Mouse (Mus musculus) limb, embryonic 13.5 days (tissue): ENCODE measurements around the gene Lrrc26. TPM values are rescaled to one million over a fixed set of nuclear protein-coding genes. Genes with fewer than 3 reads are reported as not detected.

ENCODE experiments used
- ATAC-seq: fragments of 200-750 bp; cut with Nextera tagmentation; 2 replicates; pipeline ENCODE4 v1.8.0; 2017; ENCODE audit warnings: low read depth, moderate number of reproducible peaks, moderate TSS enrichment; ENCODE audit not compliant: low FRiP score
- H3K27ac ChIP-seq: fragments of 300-500 bp; sonication (generic); 2 replicates; pipeline ENCODE4 v1.5.1; 2015; ENCODE audit warnings: inconsistent platforms, mild to moderate bottlenecking, moderate library complexity
- H3K27me3 ChIP-seq: fragments of 300-500 bp; sonication (generic); 2 replicates; pipeline ENCODE4 v1.6.1; 2015; ENCODE audit warnings: mild to moderate bottlenecking, inconsistent platforms
- H3K36me3 ChIP-seq: fragments of 300-500 bp; sonication (generic); 2 replicates; pipeline ENCODE4 v1.6.1; 2015; ENCODE audit warnings: inconsistent platforms, mild to moderate bottlenecking, moderate library complexity
- H3K4me1 ChIP-seq: fragments of 300-500 bp; sonication (generic); 2 replicates; pipeline ENCODE4 v1.6.1; 2015; ENCODE audit warnings: inconsistent platforms
- H3K4me2 ChIP-seq: fragments of 300-500 bp; sonication (generic); replicated peaks from 2 replicates; pipeline ENCODE4 v1.6.1; 2015; ENCODE audit warnings: inconsistent platforms, mild to moderate bottlenecking, moderate library complexity
- H3K4me3 ChIP-seq: fragments of 300-500 bp; sonication (generic); 2 replicates; pipeline ENCODE4 v1.5.1; 2015; ENCODE audit warnings: moderate library complexity, mild to moderate bottlenecking, inconsistent platforms
- H3K9ac ChIP-seq: fragments of 300-500 bp; sonication (generic); 2 replicates; pipeline ENCODE4 v1.6.1; 2015; ENCODE audit warnings: mild to moderate bottlenecking, inconsistent platforms
- H3K9me3 ChIP-seq: fragments of 300-500 bp; sonication (generic); 2 replicates; pipeline ENCODE4 v1.6.1; 2016; ENCODE audit warnings: inconsistent platforms
- WGBS: fragments of 180-500 bp; shearing (Covaris S2); methylation state at CpG from one replicate; pipeline ENCODE4 v1.1.7; 2015; 5-methylcytosine and 5-hydroxymethylcytosine counted together
- polyA plus RNA-seq: library from polyadenylated mRNA; unstranded; fragments of >200 nt; fragmentation: Nextera tagmentation; extraction: Ambion mirVana; gene quantifications from 2 replicates; pipeline ENCODE4 v1.2.1, GENCODE M21; 2015

Gene Lrrc26
- polyA plus RNA-seq, 1 experiment from 2014 or later: not detected

DNA sequence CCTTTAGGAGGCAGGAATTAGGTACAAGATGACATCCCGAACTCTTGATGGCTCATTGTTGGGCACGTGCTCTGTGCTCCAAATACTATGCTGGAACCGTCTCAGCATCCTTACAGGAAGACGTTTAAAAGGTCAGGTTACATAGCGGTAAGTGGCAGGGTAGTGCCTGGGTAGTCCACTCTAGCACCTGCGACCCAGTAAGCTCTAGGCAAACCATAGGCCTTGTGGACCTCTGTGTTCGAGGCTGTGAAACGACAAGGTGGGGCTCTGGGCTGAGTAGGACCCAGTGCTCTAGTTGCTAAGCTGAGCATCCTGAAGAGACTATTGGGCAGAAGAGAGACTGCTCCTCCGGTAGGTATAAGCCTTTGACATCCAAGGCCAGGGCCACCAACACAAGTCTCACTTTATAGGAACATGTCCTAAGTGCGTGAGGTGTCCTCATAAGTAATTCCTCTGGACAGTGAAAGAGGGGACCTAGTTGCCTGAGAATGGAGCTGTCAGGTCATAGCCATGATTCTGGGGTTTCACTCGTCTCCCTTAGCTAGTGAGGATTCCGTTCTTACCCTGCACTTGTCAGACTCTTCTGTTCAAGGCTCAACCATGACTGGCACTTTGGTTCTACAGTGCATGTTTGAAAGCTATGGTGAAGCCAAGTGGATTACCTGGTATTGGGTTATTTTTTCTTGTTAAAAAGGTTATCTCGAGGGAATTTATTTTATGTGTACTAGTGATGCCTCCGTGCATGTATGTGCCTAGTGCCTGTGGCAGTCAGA is 16.1 kb downstream of the Lrrc26 start:
- Histone ChIP-seq H3K27ac (no peak overlapping the region), H3K9ac (peak overlapping the region; percentile 59), H3K4me1 (peaks cover 5% of the 10 kb centered on the region; the same call in 1 of the 2 replicates), H3K4me3 (peak overlapping the region; percentile 50), H3K9me3 (no peaks in the 10 kb centered on the region), H3K36me3 (no peaks in the 10 kb centered on the region), H3K27me3 (peaks cover 89% of the 10 kb centered on the region), H3K4me2 (peak overlapping the region; percentile 86)
- ATAC-seq: no peak
- 47% methylated on average over 14 of the region's 14 CpGs for WGBS

- Histone ChIP-seq H3K27me3 (peaks cover 100% of the 10 kb centered on the region), H3K27ac (no peak overlapping the region), H3K9ac (no peak overlapping the region), H3K36me3 (no peaks in the 10 kb centered on the region), H3K4me1 (peaks cover 4% of the 10 kb centered on the region; the same call in 1 of the 2 replicates), H3K4me3 (no peak overlapping the region), H3K9me3 (no peaks in the 10 kb centered on the region), H3K4me2 (no peak overlapping the region)
- WGBS: 48% methylated on average over 10 of the region's 10 CpGs
- ATAC-seq: no peak
These were observed 20.5 kb downstream of the Lrrc26 start for GRCm38 (mm10) chr2:25310180-25310579.

- H3K4me1 ChIP-seq: no peaks in the 10 kb centered on the region
- H3K27me3 ChIP-seq: peaks cover 99% of the 10 kb centered on the region
- no peak overlapping the region for H3K9ac ChIP-seq
- no peak overlapping the region for H3K4me3 ChIP-seq
- H3K36me3 ChIP-seq: no peaks in the 10 kb centered on the region
- ATAC-seq: no peak
- 3% methylated on average over 22 of the region's 22 CpGs for WGBS
- H3K27ac ChIP-seq: no peak overlapping the region
- H3K9me3 ChIP-seq: no peaks in the 10 kb centered on the region
- H3K4me2 ChIP-seq: no peak overlapping the region
These were observed 21.3 kb downstream of the Lrrc26 start for GRCm38 (mm10) chr2:25310969-25311368.

DNA sequence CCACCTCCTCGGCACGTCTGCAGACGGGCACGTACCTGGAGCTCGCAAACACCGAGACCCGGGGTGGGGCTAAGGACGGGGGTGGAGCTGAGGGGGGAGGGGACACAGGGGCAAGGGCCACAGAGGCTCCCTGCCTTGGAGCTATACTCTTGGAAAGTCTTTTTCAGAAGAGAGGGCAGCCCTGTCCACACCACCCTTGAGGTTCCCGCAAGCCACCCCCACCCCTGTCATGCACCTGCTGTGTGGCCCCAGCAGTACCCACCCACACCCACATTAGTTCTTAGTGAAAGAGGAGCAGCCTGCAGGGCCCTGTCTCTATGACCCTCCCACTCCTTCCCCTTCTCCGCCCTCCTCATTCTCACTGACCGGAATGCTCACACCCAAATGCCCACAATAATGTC is 21.8 kb downstream of the Lrrc26 start:
- no peak for ATAC-seq
- Histone ChIP-seq H3K9me3 (no peaks in the 10 kb centered on the region), H3K4me1 (no peaks in the 10 kb centered on the region), H3K27me3 (peaks cover 99% of the 10 kb centered on the region), H3K9ac (no peak overlapping the region), H3K4me2 (no peak overlapping the region), H3K36me3 (no peaks in the 10 kb centered on the region), H3K4me3 (no peak overlapping the region), H3K27ac (no peak overlapping the region)
- WGBS: 5% methylated on average over 11 of the region's 11 CpGs

GRCm38 (mm10) chr2:25318119-25318966 is 28.6 kb downstream of the Lrrc26 start:
- Histone ChIP-seq H3K9me3 (no peaks in the 10 kb centered on the region), H3K4me2 (peak overlapping the region; percentile 66), H3K9ac (no peak overlapping the region), H3K4me3 (peak overlapping the region; percentile 36), H3K27ac (no peak overlapping the region), H3K36me3 (no peaks in the 10 kb centered on the region), H3K4me1 (peaks cover 8% of the 10 kb centered on the region), H3K27me3 (peaks cover 85% of the 10 kb centered on the region)
- ATAC-seq: no peak
- WGBS: 6% methylated on average over 31 of the region's 31 CpGs

DNA sequence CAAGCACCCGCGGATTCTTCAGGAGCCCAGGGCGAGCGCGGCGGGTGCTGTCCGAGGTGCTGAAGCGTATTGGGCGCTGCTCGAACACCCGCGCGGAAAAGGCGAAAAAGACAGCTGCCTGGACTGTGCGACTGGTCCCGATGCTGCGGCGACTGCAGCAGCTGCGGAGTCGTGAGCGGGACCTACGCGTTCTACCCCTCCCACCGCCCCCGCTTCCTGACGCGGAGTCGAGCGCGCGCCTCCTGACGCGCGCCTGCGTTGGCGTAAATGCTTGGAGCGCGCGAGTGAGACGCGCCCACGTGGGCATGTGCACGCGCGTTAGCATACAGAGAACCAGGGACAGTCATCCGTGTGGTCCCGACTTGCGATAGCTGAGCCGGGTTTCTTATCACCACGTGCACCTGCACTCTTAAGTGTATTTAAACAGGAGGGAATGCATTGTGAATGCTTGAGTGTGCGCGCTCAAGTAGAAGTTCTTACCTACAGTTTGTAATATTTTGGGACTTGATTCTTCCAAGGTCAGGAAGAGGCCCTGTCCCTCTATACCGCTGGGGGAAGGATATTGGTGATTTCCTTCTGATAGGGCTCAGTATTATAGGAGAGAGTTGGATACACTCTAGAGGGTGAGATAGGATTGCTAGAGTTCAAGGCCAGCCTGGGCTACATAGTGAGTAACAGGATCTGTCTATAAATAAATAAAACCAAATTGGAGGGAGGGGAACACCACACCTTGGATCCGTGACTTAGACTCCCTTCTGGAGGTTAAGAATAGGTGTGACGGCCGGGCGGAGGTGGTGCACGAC is 29.5 kb downstream of the Lrrc26 start, which contains the start of gene Grin1:
Gene Grin1 (minus strand): TSS at position 217 of the 803 bp plus-strand sequence.
- ATAC-seq: peak; percentile 69
- peaks cover 77% of the 10 kb centered on the region for H3K27me3 ChIP-seq
- H3K4me3 ChIP-seq: peak within 1 kb of the TSS; percentile 36
- H3K4me2 ChIP-seq: peak within 1 kb of the TSS; percentile 66
- H3K27ac ChIP-seq: no peak within 1 kb of the TSS
- peaks cover 8% of the 10 kb centered on the region for H3K4me1 ChIP-seq
- WGBS: 10% methylated on average over 58 of the region's 58 CpGs
- H3K9me3 ChIP-seq: no peaks in the 10 kb centered on the region
- H3K9ac ChIP-seq: no peak within 1 kb of the TSS
- no peaks in the 10 kb centered on the region for H3K36me3 ChIP-seq

GRCm38 (mm10) chr2:25320084-25320483 is 30.4 kb downstream of the Lrrc26 start:
- Histone ChIP-seq H3K4me3 (no peak overlapping the region), H3K27me3 (peaks cover 68% of the 10 kb centered on the region), H3K9me3 (no peaks in the 10 kb centered on the region), H3K9ac (no peak overlapping the region), H3K4me1 (peaks cover 8% of the 10 kb centered on the region), H3K4me2 (no peak overlapping the region), H3K36me3 (no peaks in the 10 kb centered on the region), H3K27ac (no peak overlapping the region)
- ATAC-seq: no peak
- WGBS: 22% methylated on average over 2 of the region's 2 CpGs

- H3K4me2 ChIP-seq: no peak overlapping the region
- peaks cover under 1% of the 10 kb centered on the region; the same call in 1 of the 2 replicates for H3K4me1 ChIP-seq
- peaks cover 9% of the 10 kb centered on the region for H3K27me3 ChIP-seq
- no peaks in the 10 kb centered on the region for H3K36me3 ChIP-seq
- no peaks in the 10 kb centered on the region for H3K9me3 ChIP-seq
- H3K4me3 ChIP-seq: no peak overlapping the region
- H3K9ac ChIP-seq: no peak overlapping the region
- no peak for ATAC-seq
- H3K27ac ChIP-seq: no peak overlapping the region
- WGBS: 76% methylated on average over 2 of the region's 2 CpGs
These were observed 36.3 kb downstream of the Lrrc26 start for GRCm38 (mm10) chr2:25326036-25326435.

DNA sequence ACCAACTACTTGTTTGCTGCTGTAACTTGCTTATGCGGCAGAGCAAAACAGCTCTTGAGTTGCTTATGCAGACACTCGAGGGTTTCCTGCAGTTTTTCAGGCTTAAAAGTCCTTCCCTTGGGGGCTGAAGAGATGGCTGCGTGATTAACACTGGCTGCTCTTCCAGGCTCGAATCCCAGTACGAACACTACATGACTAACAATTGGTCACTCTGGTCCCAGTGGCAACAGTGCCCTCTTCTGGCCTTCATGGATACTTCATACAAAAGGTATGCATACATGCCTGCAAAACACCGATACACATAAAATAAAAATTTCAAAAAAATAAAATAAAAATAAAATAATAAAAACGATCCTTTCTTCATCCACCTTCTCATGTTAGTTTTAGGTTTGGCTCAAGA is 38.7 kb downstream of the Lrrc26 start:
- Histone ChIP-seq H3K36me3 (no peaks in the 10 kb centered on the region), H3K27me3 (no peaks in the 10 kb centered on the region), H3K9ac (no peak overlapping the region), H3K4me2 (no peak overlapping the region), H3K4me3 (no peak overlapping the region), H3K9me3 (no peaks in the 10 kb centered on the region), H3K4me1 (peaks cover 12% of the 10 kb centered on the region), H3K27ac (no peak overlapping the region)
- WGBS: 39% methylated on average over 7 of the region's 7 CpGs
- no peak for ATAC-seq

DNA sequence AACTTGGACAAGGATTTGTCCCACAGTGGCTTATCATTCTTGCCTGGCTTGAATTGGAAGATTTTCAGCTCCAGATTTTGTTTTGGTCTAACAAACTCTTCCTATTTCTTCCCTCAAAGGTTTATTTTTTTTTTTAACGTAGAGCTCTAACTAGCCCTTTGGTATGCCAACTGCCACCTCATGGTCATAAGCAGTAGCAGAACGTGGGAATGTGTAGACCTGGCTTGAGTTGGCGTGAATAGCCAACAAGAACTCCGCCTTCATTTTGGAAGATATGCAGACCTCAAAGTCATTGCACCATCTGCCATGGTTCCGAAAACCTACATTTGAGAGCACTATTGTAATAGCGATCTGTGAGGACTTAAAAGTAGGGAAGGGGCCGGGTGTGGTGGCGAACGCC is 41.8 kb downstream of the Lrrc26 start:
- H3K36me3 ChIP-seq: peaks cover 28% of the 10 kb centered on the region
- no peak for ATAC-seq
- H3K4me2 ChIP-seq: peak overlapping the region; percentile 71
- H3K4me1 ChIP-seq: peaks cover 20% of the 10 kb centered on the region
- no peaks in the 10 kb centered on the region for H3K27me3 ChIP-seq
- WGBS: 62% methylated on average over 9 of the region's 9 CpGs
- H3K9ac ChIP-seq: peak overlapping the region; percentile 91
- peak overlapping the region; percentile 92 for H3K4me3 ChIP-seq
- no peaks in the 10 kb centered on the region for H3K9me3 ChIP-seq
- H3K27ac ChIP-seq: no peak overlapping the region

- H3K9me3 ChIP-seq: no peaks in the 10 kb centered on the region
- under 1% methylated on average over 78 of the region's 78 CpGs for WGBS
- peak within 1 kb of the TSS; percentile 88 for H3K27ac ChIP-seq
- peak within 1 kb of the TSS; percentile 98 for H3K4me2 ChIP-seq
- H3K27me3 ChIP-seq: no peaks in the 10 kb centered on the region
- peaks cover 20% of the 10 kb centered on the region for H3K4me1 ChIP-seq
- peak; percentile 98 for ATAC-seq
- H3K9ac ChIP-seq: peak within 1 kb of the TSS; percentile 91
- peaks cover 39% of the 10 kb centered on the region for H3K36me3 ChIP-seq
- peak within 1 kb of the TSS; percentile 92 for H3K4me3 ChIP-seq
These were observed 42.8 kb downstream of the Lrrc26 start, which contains the start of gene Man1b1 for GRCm38 (mm10) chr2:25332286-25333160. Gene Man1b1, plus strand, starts transcription at chr2:25332338.
